Mouse (Mus musculus): ENCODE results near the gene Usp22.

- TF ChIP-seq POLR2A (IDR thresholded peaks at IDR 0.05; ENCODE audit: borderline replicate concordance, control insufficient read depth, low read depth, low read length) (no peak), CTCF (IDR thresholded peaks at IDR 0.05; ENCODE audit: control insufficient read depth, insufficient read depth, low read length) (no peak)
These were observed 47.3 kb downstream of the Usp22 start for GRCm38 (mm10) chr11:61127421-61128055.
